Comparison of ENCODE assay signal across 34 mouse cellular contexts in the genomic region with DNA sequence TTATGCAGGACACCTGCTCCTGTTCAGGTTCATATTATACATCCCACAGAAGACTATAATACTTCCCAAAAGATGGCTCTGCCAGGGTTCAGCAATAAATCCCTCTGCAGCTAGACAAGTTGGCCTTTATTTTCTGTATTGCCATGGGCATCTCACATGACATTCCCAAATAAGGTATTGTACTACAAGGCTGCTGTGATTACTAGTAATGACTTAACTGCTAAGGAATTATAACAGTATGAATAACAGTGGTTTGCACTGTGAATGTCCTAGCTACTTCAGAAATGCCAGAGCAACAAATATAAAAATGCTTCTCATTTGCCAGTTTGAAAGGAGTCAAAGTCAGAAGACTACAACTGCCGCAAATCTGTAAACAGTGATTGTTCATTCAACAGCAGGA.
DNase-seq lines count a peak whose midpoint lies in the region; ATAC-seq lines count a peak whose summit lies in the region.
"Had no signal": no experiment of that assay in that cellular context is flagged by ENCODE, and none has a peak within 500 bp of the region (broad histone marks: within the 10 kb centered on the region; RNA-seq: fewer than 3 reads in every experiment).

No protein-coding gene starts in this region.

- H3K9ac ChIP-seq in limb, embryonic 13.5 days, result no peak overlapping the region
- H3K9ac ChIP-seq: embryonic facial prominence, embryonic 15.5 days; forebrain, embryonic 13.5 days; heart, embryonic 13.5 days; hindbrain, embryonic 13.5 days; intestine, embryonic 15.5 days had no signal

- no peak for ATAC-seq in limb, embryonic 13.5 days (ENCODE audit: low FRiP score, low read depth)
- no peak for ATAC-seq in activated CD4-positive, CD25-positive, alpha-beta regulatory T cell, adult 4 months
- ATAC-seq: forebrain, embryonic 13.5 days; forebrain, embryonic 16.5 days; hindbrain, embryonic 16.5 days; intestine, embryonic 15.5 days had no signal

- H3K4me2 ChIP-seq in limb, embryonic 13.5 days (replicated peaks), result no peak overlapping the region
- H3K4me2 ChIP-seq: embryonic facial prominence, embryonic 15.5 days; forebrain, embryonic 13.5 days; heart, embryonic 13.5 days; hindbrain, embryonic 13.5 days; intestine, embryonic 15.5 days had no signal

- H3K27ac ChIP-seq in limb, embryonic 13.5 days, result 0 out of 2 replicates have a peak overlapping the region, but pooled peaks have one; percentile 40
- no peak overlapping the region for H3K27ac ChIP-seq in limb, embryonic 10.5 days
- H3K27ac ChIP-seq: embryonic facial prominence, embryonic 15.5 days; forebrain, embryonic 10.5 days; forebrain, embryonic 13.5 days; gastrocnemius, adult 2 months; heart, adult 2 months; heart, embryonic 10.5 days; hindbrain, embryonic 10.5 days; hindbrain, embryonic 13.5 days; intestine, embryonic 15.5 days had no signal

- no peak overlapping the region for H3K4me3 ChIP-seq in limb, embryonic 13.5 days
- H3K4me3 ChIP-seq in limb, embryonic 10.5 days, result no peak overlapping the region
- H3K4me3 ChIP-seq: embryonic facial prominence, embryonic 15.5 days; erythroblast, embryonic 14.5 days; forebrain, embryonic 10.5 days; forebrain, embryonic 13.5 days; gastrocnemius, adult 2 months; heart, adult 2 months; heart, embryonic 10.5 days; heart, embryonic 13.5 days; hindbrain, embryonic 10.5 days; hindbrain, embryonic 13.5 days; intestine, embryonic 15.5 days had no signal

- peaks cover 5% of the 10 kb centered on the region; the same call in 1 of the 2 replicates for H3K4me1 ChIP-seq in limb, embryonic 13.5 days
- no peaks in the 10 kb centered on the region for H3K4me1 ChIP-seq in limb, embryonic 10.5 days
- H3K4me1 ChIP-seq: forebrain, embryonic 10.5 days; forebrain, embryonic 13.5 days; hindbrain, embryonic 10.5 days; hindbrain, embryonic 13.5 days; intestine, embryonic 15.5 days had no signal

- no peaks in the 10 kb centered on the region for H3K9me3 ChIP-seq in limb, embryonic 13.5 days
- no peaks in the 10 kb centered on the region for H3K9me3 ChIP-seq in limb, embryonic 10.5 days (replicated peaks)
- H3K9me3 ChIP-seq: embryonic facial prominence, embryonic 15.5 days; forebrain, embryonic 10.5 days; forebrain, embryonic 13.5 days; heart, embryonic 10.5 days; heart, embryonic 13.5 days; hindbrain, embryonic 10.5 days; hindbrain, embryonic 13.5 days; intestine, embryonic 15.5 days had no signal

- no peaks in the 10 kb centered on the region for H3K27me3 ChIP-seq in limb, embryonic 13.5 days
- no peaks in the 10 kb centered on the region for H3K27me3 ChIP-seq in limb, embryonic 10.5 days (ENCODE audit: low read depth, poor library complexity, severe bottlenecking)
- H3K27me3 ChIP-seq: CH12.LX; embryonic facial prominence, embryonic 15.5 days; forebrain, embryonic 13.5 days; heart, embryonic 13.5 days; hindbrain, embryonic 13.5 days; intestine, embryonic 15.5 days had no signal

- H3K36me3 ChIP-seq in limb, embryonic 13.5 days, result no peaks in the 10 kb centered on the region
- no peaks in the 10 kb centered on the region for H3K36me3 ChIP-seq in limb, embryonic 10.5 days
- H3K36me3 ChIP-seq: embryonic facial prominence, embryonic 15.5 days; forebrain, embryonic 10.5 days; G1E; heart, embryonic 10.5 days; heart, embryonic 13.5 days; hindbrain, embryonic 10.5 days; hindbrain, embryonic 13.5 days; intestine, embryonic 15.5 days had no signal

- WGBS in limb, embryonic 13.5 days, result 82% methylated on average over 1 of the region's 1 CpGs
- 93% methylated on average over 1 of the region's 1 CpGs for WGBS in limb, embryonic 10.5 days

- no peak for DNase-seq in limb, embryonic 10.5 days (ENCODE audit: low spot score)
- DNase-seq in 3T3-L1 (ENCODE audit: low read depth, low spot score) (peak; percentile 74), NIH3T3 (ENCODE audit: low read depth) (peak; percentile 42)
- DNase-seq in fibroblast of lung, adult 2 months (ENCODE audit: low read depth), result peak; percentile 30
- DNase-seq in frontal cortex, adult 2 months (ENCODE audit: extremely low spot score in 1 of 2, low spot score in 1 of 2), result no peak
- no peak for DNase-seq in layer of hippocampus, adult 18-20 months (ENCODE audit: low spot score in 2 of 2)
- DNase-seq: adrenal gland, adult 2 months; adrenal gland, postnatal 14 days; B cell, adult 2 months; cerebellum, adult 11 months; cerebellum, adult 2 months; cerebellum, postnatal 10 days; cerebellum, postnatal 36 days; embryo, embryonic 11 days; gastrocnemius, adult 2 months; gastrocnemius, postnatal 14 days; heart, adult 2 months; heart, postnatal 36 days; kidney, adult 18-20 months had no signal

Comparison
In these comparisons a context has a peak if more than half of its experiments do, and no peak if none do; other contexts are left out.
1. DNase-seq: peak in 3T3-L1 (single experiment), NIH3T3 (single experiment) and fibroblast of lung, adult 2 months (single experiment); none in limb, embryonic 10.5 days (single experiment), frontal cortex, adult 2 months (0 of 2) and layer of hippocampus, adult 18-20 months (0 of 2).